In the genomic region with DNA sequence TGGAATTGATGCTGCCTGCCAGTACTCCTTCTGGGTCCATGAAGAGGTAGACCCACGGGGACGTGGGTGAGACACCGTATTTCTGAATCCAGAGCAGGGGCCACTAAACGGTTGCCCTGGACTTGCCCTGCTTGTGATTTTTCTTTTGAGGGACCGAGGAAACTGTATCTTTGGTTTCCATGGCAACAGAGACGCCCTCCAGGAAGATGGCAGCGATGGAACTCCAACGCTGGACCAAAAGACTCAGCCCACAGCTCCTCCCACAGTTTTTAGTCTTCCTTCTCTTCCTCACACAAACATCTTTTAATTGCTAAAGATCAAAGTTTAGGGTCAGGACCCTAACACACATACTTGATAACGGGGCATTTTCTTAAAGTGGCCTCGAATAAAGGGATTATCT, we compare ENCODE assay signal across 13 mouse cellular contexts. TPM values are rescaled to one million over a fixed set of nuclear protein-coding genes. Genes with fewer than 3 reads are reported as not detected.
DNase-seq lines count a peak whose midpoint lies in the region; ATAC-seq lines count a peak whose summit lies in the region.
"Had no signal": no experiment of that assay in that cellular context is flagged by ENCODE, and none has a peak within 500 bp of the region (broad histone marks: within the 10 kb centered on the region; RNA-seq: fewer than 3 reads in every experiment).

No protein-coding gene starts in this region.

- no peak overlapping the region for H3K4me2 ChIP-seq in limb, embryonic 12.5 days
- no peak overlapping the region for H3K4me2 ChIP-seq in embryonic facial prominence, embryonic 15.5 days (replicated peaks)
- no peak overlapping the region for H3K4me2 ChIP-seq in hindbrain, embryonic 14.5 days (replicated peaks)
- no peak overlapping the region for H3K4me2 ChIP-seq in stomach, embryonic 16.5 days (ENCODE audit: low read depth, low read length)
- H3K4me2 ChIP-seq: embryonic facial prominence, embryonic 12.5 days; heart, embryonic 13.5 days; stomach, embryonic 15.5 days had no signal

- peaks cover 31% of the 10 kb centered on the region for H3K36me3 ChIP-seq in limb, embryonic 12.5 days
- peaks cover 36% of the 10 kb centered on the region for H3K36me3 ChIP-seq in limb, embryonic 10.5 days
- H3K36me3 ChIP-seq in embryonic facial prominence, embryonic 15.5 days = peaks cover 30% of the 10 kb centered on the region
- no peaks in the 10 kb centered on the region for H3K36me3 ChIP-seq in hindbrain, embryonic 14.5 days (replicated peaks; ENCODE audit: control insufficient read depth, insufficient read depth)
- no peaks in the 10 kb centered on the region for H3K36me3 ChIP-seq in stomach, embryonic 16.5 days (ENCODE audit: control insufficient read depth, insufficient read depth, low read length)

- 0 out of 2 replicates have a peak overlapping the region, but pooled peaks have one; percentile 12 for H3K27ac ChIP-seq in limb, embryonic 12.5 days
- no peak overlapping the region for H3K27ac ChIP-seq in limb, embryonic 10.5 days
- H3K27ac ChIP-seq in embryonic facial prominence, embryonic 15.5 days (replicated peaks) = peak overlapping the region; percentile 39
- H3K27ac ChIP-seq in hindbrain, embryonic 14.5 days = 0 out of 2 replicates have a peak overlapping the region, but pooled peaks have one; percentile 55
- H3K27ac ChIP-seq in stomach, embryonic 16.5 days (ENCODE audit: low read length) = peak overlapping the region; percentile 39
- H3K27ac ChIP-seq: embryonic facial prominence, embryonic 12.5 days; heart, embryonic 13.5 days had no signal

- 52% methylated on average over 10 of the region's 10 CpGs for WGBS in limb, embryonic 12.5 days
- WGBS in limb, embryonic 10.5 days = 57% methylated on average over 10 of the region's 10 CpGs
- WGBS in embryonic facial prominence, embryonic 15.5 days = 35% methylated on average over 10 of the region's 10 CpGs
- WGBS in hindbrain, embryonic 14.5 days = 34% methylated on average over 10 of the region's 10 CpGs
- WGBS in stomach, embryonic 16.5 days = 48% methylated on average over 10 of the region's 10 CpGs

- H3K9me3 ChIP-seq in limb, embryonic 12.5 days = no peaks in the 10 kb centered on the region
- no peaks in the 10 kb centered on the region for H3K9me3 ChIP-seq in limb, embryonic 10.5 days (replicated peaks)
- H3K9me3 ChIP-seq in embryonic facial prominence, embryonic 15.5 days (replicated peaks) = no peaks in the 10 kb centered on the region
- no peaks in the 10 kb centered on the region for H3K9me3 ChIP-seq in hindbrain, embryonic 14.5 days (ENCODE audit: control insufficient read depth, low read length)
- H3K9me3 ChIP-seq in stomach, embryonic 16.5 days (replicated peaks; ENCODE audit: control insufficient read depth, low read length) = no peaks in the 10 kb centered on the region
- H3K9me3 ChIP-seq: embryonic facial prominence, embryonic 12.5 days; heart, embryonic 13.5 days; stomach, embryonic 15.5 days had no signal

- DNase-seq in limb, embryonic 10.5 days (ENCODE audit: low spot score) = no peak
- no peak for DNase-seq in hindbrain, embryonic 14.5 days (ENCODE audit: low spot score)
- no peak for DNase-seq in thymus, postnatal 4 days
- no peak for DNase-seq in spleen, postnatal 36 days (ENCODE audit: low spot score in 2 of 2)
- DNase-seq: cerebellum, adult 9-10 months; gastrocnemius, postnatal 25 days; lung, adult 2 months had no signal

- no peaks in the 10 kb centered on the region; the same call in 1 of the 2 replicates for H3K27me3 ChIP-seq in limb, embryonic 12.5 days
- H3K27me3 ChIP-seq in limb, embryonic 10.5 days (ENCODE audit: low read depth, poor library complexity, severe bottlenecking) = 0 out of 2 replicates have a peak, but pooled peaks cover 5% of the 10 kb centered on the region
- H3K27me3 ChIP-seq in embryonic facial prominence, embryonic 15.5 days = no peaks in the 10 kb centered on the region
- H3K27me3 ChIP-seq in hindbrain, embryonic 14.5 days (ENCODE audit: control insufficient read depth, insufficient read depth, low read length) = no peaks in the 10 kb centered on the region
- no peaks in the 10 kb centered on the region for H3K27me3 ChIP-seq in stomach, embryonic 16.5 days (ENCODE audit: control insufficient read depth, insufficient read depth, low read length)
- H3K27me3 ChIP-seq: embryonic facial prominence, embryonic 12.5 days; stomach, embryonic 15.5 days had no signal

- no peak for ATAC-seq in limb, embryonic 12.5 days (ENCODE audit: insufficient number of reproducible peaks, insufficient read depth, low FRiP score, low TSS enrichment, low read depth)
- ATAC-seq in embryonic facial prominence, embryonic 15.5 days (ENCODE audit: insufficient number of reproducible peaks, low FRiP score, low TSS enrichment, low read depth) = no peak
- ATAC-seq in hindbrain, embryonic 14.5 days (ENCODE audit: low FRiP score) = no peak
- no peak for ATAC-seq in stomach, embryonic 16.5 days (ENCODE audit: insufficient read depth, low FRiP score)

- H3K4me1 ChIP-seq in limb, embryonic 12.5 days (replicated peaks) = peaks cover 75% of the 10 kb centered on the region
- H3K4me1 ChIP-seq in limb, embryonic 10.5 days = peaks cover 87% of the 10 kb centered on the region
- H3K4me1 ChIP-seq in embryonic facial prominence, embryonic 15.5 days = peaks cover 45% of the 10 kb centered on the region
- H3K4me1 ChIP-seq in hindbrain, embryonic 14.5 days (replicated peaks; ENCODE audit: control insufficient read depth, insufficient read depth, low read length) = peaks cover 46% of the 10 kb centered on the region
- H3K4me1 ChIP-seq in stomach, embryonic 16.5 days (ENCODE audit: control insufficient read depth, insufficient read depth, low read length) = peaks cover 31% of the 10 kb centered on the region

- no peak overlapping the region for H3K4me3 ChIP-seq in limb, embryonic 12.5 days (replicated peaks)
- no peak overlapping the region for H3K4me3 ChIP-seq in limb, embryonic 10.5 days
- H3K4me3 ChIP-seq in embryonic facial prominence, embryonic 15.5 days (replicated peaks) = no peak overlapping the region
- H3K4me3 ChIP-seq in hindbrain, embryonic 14.5 days (replicated peaks; ENCODE audit: low read length) = no peak overlapping the region
- no peak overlapping the region for H3K4me3 ChIP-seq in stomach, embryonic 16.5 days (replicated peaks; ENCODE audit: low read length)
- H3K4me3 ChIP-seq: embryonic facial prominence, embryonic 12.5 days; heart, embryonic 13.5 days; stomach, embryonic 15.5 days had no signal

- H3K9ac ChIP-seq in limb, embryonic 12.5 days (replicated peaks) = no peak overlapping the region
- no peak overlapping the region for H3K9ac ChIP-seq in embryonic facial prominence, embryonic 15.5 days
- 0 out of 2 replicates have a peak overlapping the region, but pooled peaks have one; percentile 4 for H3K9ac ChIP-seq in hindbrain, embryonic 14.5 days
- H3K9ac ChIP-seq in stomach, embryonic 16.5 days (ENCODE audit: low read length) = no peak overlapping the region
- H3K9ac ChIP-seq: embryonic facial prominence, embryonic 12.5 days; heart, embryonic 13.5 days; stomach, embryonic 15.5 days had no signal

RNA-seq across cellular contexts. Expression of a gene that starts 5.8 kb away (rescaled TPM):
- 53.2 and 55.1 TPM in 2 replicates for polyA plus RNA-seq in limb, embryonic 12.5 days (2016; fragmentation: Nextera tagmentation; extraction: Ambion mirVana)
- polyA plus RNA-seq in limb, embryonic 10.5 days (2016; fragmentation: Nextera tagmentation; extraction: Ambion mirVana) = 47.4 and 53.4 TPM in 2 replicates
- polyA plus RNA-seq in embryonic facial prominence, embryonic 15.5 days (2015; fragmentation: Nextera tagmentation; extraction: Ambion mirVana) = 28.1 and 31.0 TPM in 2 replicates
- 4.4 and 4.9 TPM in 2 replicates for polyA plus RNA-seq in hindbrain, embryonic 14.5 days (2014; fragmentation: Nextera tagmentation; extraction: Ambion mirVana)
- polyA plus RNA-seq in stomach, embryonic 16.5 days (2015; fragmentation: Nextera tagmentation; extraction: Ambion mirVana) = 15.0 and 15.5 TPM in 2 replicates

RNA-seq across cellular contexts. Expression of a gene that starts 9.2 kb away (rescaled TPM):
- 17.6 and 21.3 TPM in 2 replicates for polyA plus RNA-seq in limb, embryonic 12.5 days (2016; fragmentation: Nextera tagmentation; extraction: Ambion mirVana)
- polyA plus RNA-seq in limb, embryonic 10.5 days (2016; fragmentation: Nextera tagmentation; extraction: Ambion mirVana) = 13.2 and 18.4 TPM in 2 replicates
- polyA plus RNA-seq in embryonic facial prominence, embryonic 15.5 days (2015; fragmentation: Nextera tagmentation; extraction: Ambion mirVana) = 42.3 and 47.2 TPM in 2 replicates
- 62.5 and 70.3 TPM in 2 replicates for polyA plus RNA-seq in hindbrain, embryonic 14.5 days (2014; fragmentation: Nextera tagmentation; extraction: Ambion mirVana)
- 13.0 and 16.0 TPM in 2 replicates for polyA plus RNA-seq in stomach, embryonic 16.5 days (2015; fragmentation: Nextera tagmentation; extraction: Ambion mirVana)

RNA-seq across cellular contexts. Expression of a gene that starts 17.8 kb away (rescaled TPM):
- polyA plus RNA-seq in limb, embryonic 12.5 days (2016; fragmentation: Nextera tagmentation; extraction: Ambion mirVana) = 27.0 and 32.1 TPM in 2 replicates
- polyA plus RNA-seq in limb, embryonic 10.5 days (2016; fragmentation: Nextera tagmentation; extraction: Ambion mirVana) = 29.4 TPM in 2 replicates
- polyA plus RNA-seq in embryonic facial prominence, embryonic 15.5 days (2015; fragmentation: Nextera tagmentation; extraction: Ambion mirVana) = 93.2 and 96.1 TPM in 2 replicates
- 40.8 and 44.0 TPM in 2 replicates for polyA plus RNA-seq in hindbrain, embryonic 14.5 days (2014; fragmentation: Nextera tagmentation; extraction: Ambion mirVana)
- 61.1 and 69.5 TPM in 2 replicates for polyA plus RNA-seq in stomach, embryonic 16.5 days (2015; fragmentation: Nextera tagmentation; extraction: Ambion mirVana)

RNA-seq across cellular contexts. Expression of a gene that starts 29.8 kb away (rescaled TPM):
- polyA plus RNA-seq in limb, embryonic 12.5 days (2016; fragmentation: Nextera tagmentation; extraction: Ambion mirVana) = 0.18 and 0.20 TPM in 2 replicates
- polyA plus RNA-seq in limb, embryonic 10.5 days (2016; fragmentation: Nextera tagmentation; extraction: Ambion mirVana) = 0.24 TPM in 1 of 2 replicates, not detected in the other
- 0.13 and 0.21 TPM in 2 replicates for polyA plus RNA-seq in embryonic facial prominence, embryonic 15.5 days (2015; fragmentation: Nextera tagmentation; extraction: Ambion mirVana)
- 0.12 and 0.21 TPM in 2 replicates for polyA plus RNA-seq in hindbrain, embryonic 14.5 days (2014; fragmentation: Nextera tagmentation; extraction: Ambion mirVana)
- polyA plus RNA-seq in stomach, embryonic 16.5 days (2015; fragmentation: Nextera tagmentation; extraction: Ambion mirVana) = 0.45 and 0.49 TPM in 2 replicates
- polyA plus RNA-seq: heart, embryonic 13.5 days had no signal

RNA-seq across cellular contexts. Expression of a gene that starts 33.0 kb away (rescaled TPM):
- 0.26 and 0.40 TPM in 2 replicates for polyA plus RNA-seq in limb, embryonic 12.5 days (2016; fragmentation: Nextera tagmentation; extraction: Ambion mirVana)
- 0.25 and 0.30 TPM in 2 replicates for polyA plus RNA-seq in limb, embryonic 10.5 days (2016; fragmentation: Nextera tagmentation; extraction: Ambion mirVana)
- polyA plus RNA-seq in embryonic facial prominence, embryonic 15.5 days (2015; fragmentation: Nextera tagmentation; extraction: Ambion mirVana) = 0.46 and 0.64 TPM in 2 replicates
- 0.43 and 1.1 TPM in 2 replicates for polyA plus RNA-seq in hindbrain, embryonic 14.5 days (2014; fragmentation: Nextera tagmentation; extraction: Ambion mirVana)
- polyA plus RNA-seq in stomach, embryonic 16.5 days (2015; fragmentation: Nextera tagmentation; extraction: Ambion mirVana) = 0.70 and 0.89 TPM in 2 replicates
- polyA plus RNA-seq: lung, adult 2 months had no signal
